Mouse (Mus musculus): ENCODE data around the gene Mcm7. TPM values are rescaled to one million over a fixed set of nuclear protein-coding genes. Genes with fewer than 3 reads are reported as not detected.

The Mcm7 gene
- polyA plus RNA-seq, 1 experiment from 2014 or later = 71.6 TPM

GRCm38 (mm10) chr5:138193771-138194727 lies 21.8 kb upstream of the Mcm7 start, which contains the start of gene Mblac1:
Gene Mblac1, plus strand, starts transcription at chr5:138194314.
- DNase-seq (ENCODE audit: low spot score) = peak; percentile 85
- Histone ChIP-seq H3K4me1 (replicated peaks; ENCODE audit: control insufficient read depth, insufficient read depth, low read length) (0 out of 2 replicates have a peak, but pooled peaks cover 3% of the 10 kb centered on the region), H3K27ac (peak within 1 kb of the TSS; percentile 91), H3K27me3 (ENCODE audit: control insufficient read depth, insufficient read depth, low read length) (no peaks in the 10 kb centered on the region), H3K9ac (peak within 1 kb of the TSS; percentile 96), H3K4me3 (replicated peaks; ENCODE audit: low read length) (peak within 1 kb of the TSS; percentile 89), H3K36me3 (replicated peaks; ENCODE audit: control insufficient read depth, insufficient read depth) (peaks cover 29% of the 10 kb centered on the region), H3K4me2 (replicated peaks) (peak within 1 kb of the TSS; percentile 98), H3K9me3 (ENCODE audit: control insufficient read depth, low read length) (no peaks in the 10 kb centered on the region)
- WGBS = 7% methylated on average over 54 of the region's 54 CpGs
- peak; percentile 83 for ATAC-seq (ENCODE audit: low FRiP score)

DNA sequence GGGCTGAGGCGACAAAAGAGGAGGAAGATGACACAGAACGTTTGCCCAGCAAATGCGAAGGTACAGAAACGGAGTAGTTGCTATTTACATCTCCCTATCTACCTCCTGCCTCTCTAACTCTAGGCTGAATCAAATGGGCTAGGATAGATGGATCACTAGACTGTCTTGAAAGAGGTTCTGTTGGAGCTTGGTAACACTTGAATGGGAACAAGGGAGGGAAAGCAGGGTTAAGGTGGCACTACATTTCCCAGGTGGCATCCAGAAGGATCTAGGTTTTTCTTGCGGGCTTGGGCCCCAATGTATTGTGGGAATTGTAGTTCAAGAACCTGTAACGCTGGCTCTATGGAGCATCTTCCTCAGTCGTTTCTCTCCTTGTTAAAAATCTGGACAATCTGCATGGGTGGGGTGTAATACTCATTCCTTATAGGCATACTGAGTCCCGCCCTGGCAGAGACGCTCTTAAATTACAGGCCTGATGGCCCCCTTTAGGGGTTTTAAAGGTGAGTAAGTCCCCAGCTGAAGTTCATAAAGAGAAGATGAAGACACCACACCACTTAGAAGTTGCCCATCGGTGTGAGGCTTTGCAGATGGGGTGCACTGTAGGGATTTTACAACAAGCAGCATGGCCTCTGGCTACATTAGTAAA lies 15.6 kb upstream of the Mcm7 start:
- DNase-seq (ENCODE audit: low spot score) = peak; percentile 88
- no peaks in the 10 kb centered on the region for H3K9me3 ChIP-seq (ENCODE audit: control insufficient read depth, low read length)
- H3K4me3 ChIP-seq (replicated peaks; ENCODE audit: low read length) = peak overlapping the region; percentile 72
- peak overlapping the region; percentile 86 for H3K9ac ChIP-seq
- peaks cover 17% of the 10 kb centered on the region for H3K4me1 ChIP-seq (replicated peaks; ENCODE audit: control insufficient read depth, insufficient read depth, low read length)
- peak overlapping the region; percentile 74 for H3K4me2 ChIP-seq (replicated peaks)
- under 1% methylated on average over 10 of the region's 10 CpGs for WGBS
- peak overlapping the region; percentile 71 for H3K27ac ChIP-seq
- no peaks in the 10 kb centered on the region for H3K27me3 ChIP-seq (ENCODE audit: control insufficient read depth, insufficient read depth, low read length)
- ATAC-seq (ENCODE audit: low FRiP score) = peak; percentile 86
- peaks cover 41% of the 10 kb centered on the region for H3K36me3 ChIP-seq (replicated peaks; ENCODE audit: control insufficient read depth, insufficient read depth)

GRCm38 (mm10) chr5:138186950-138187638 lies 14.9 kb upstream of the Mcm7 start, which contains the start of the genes Taf6 and Cnpy4:
Gene Taf6, minus strand, starts transcription at chr5:138187451.
Gene Cnpy4, plus strand, starts transcription at chr5:138187485.
- ATAC-seq (ENCODE audit: low FRiP score) (peak; percentile 82), DNase-seq (ENCODE audit: low spot score) (peak; percentile 90)
- Histone ChIP-seq H3K9ac (peak within 1 kb of the TSS; percentile 86), H3K9me3 (ENCODE audit: control insufficient read depth, low read length) (no peaks in the 10 kb centered on the region), H3K27ac (peak within 1 kb of the TSS; percentile 71), H3K36me3 (replicated peaks; ENCODE audit: control insufficient read depth, insufficient read depth) (peaks cover 41% of the 10 kb centered on the region), H3K4me3 (replicated peaks; ENCODE audit: low read length) (peak within 1 kb of the TSS; percentile 72), H3K27me3 (ENCODE audit: control insufficient read depth, insufficient read depth, low read length) (no peaks in the 10 kb centered on the region), H3K4me1 (replicated peaks; ENCODE audit: control insufficient read depth, insufficient read depth, low read length) (peaks cover 17% of the 10 kb centered on the region), H3K4me2 (replicated peaks) (peak within 1 kb of the TSS; percentile 74)
- under 1% methylated on average over 31 of the region's 31 CpGs for WGBS

DNA sequence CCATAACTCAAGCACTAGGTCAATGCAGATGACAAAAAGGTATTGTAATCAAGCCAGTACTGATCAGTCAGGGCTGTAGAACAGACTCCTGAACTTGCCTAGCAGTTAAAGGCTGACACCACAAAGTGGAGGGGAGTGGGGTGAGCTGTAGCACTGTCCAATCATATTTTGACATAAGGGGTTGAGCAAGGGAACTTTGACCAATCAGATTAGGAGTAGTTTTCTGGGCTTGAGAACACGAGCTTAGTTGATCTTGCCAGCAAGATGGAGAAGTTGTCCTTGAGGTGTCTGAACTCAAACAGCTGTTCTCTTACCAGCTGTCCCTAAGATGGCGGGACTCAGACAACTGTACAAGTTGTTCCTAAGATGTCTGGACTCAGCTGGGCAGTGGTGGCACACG lies 995 bp upstream of the Mcm7 start:
- no peak overlapping the region for H3K27ac ChIP-seq
- no peaks in the 10 kb centered on the region for H3K27me3 ChIP-seq (ENCODE audit: control insufficient read depth, insufficient read depth, low read length)
- H3K4me3 ChIP-seq (replicated peaks; ENCODE audit: low read length) = peak overlapping the region; percentile 84; the same call in 1 of the 2 replicates
- peak overlapping the region; percentile 99 for H3K4me2 ChIP-seq (replicated peaks)
- WGBS = 79% methylated on average over 3 of the region's 3 CpGs
- ATAC-seq (ENCODE audit: low FRiP score) (no peak), DNase-seq (ENCODE audit: low spot score) (no peak)
- H3K9me3 ChIP-seq (ENCODE audit: control insufficient read depth, low read length) = no peaks in the 10 kb centered on the region
- peaks cover 22% of the 10 kb centered on the region for H3K4me1 ChIP-seq (replicated peaks; ENCODE audit: control insufficient read depth, insufficient read depth, low read length)
- peaks cover 58% of the 10 kb centered on the region for H3K36me3 ChIP-seq (replicated peaks; ENCODE audit: control insufficient read depth, insufficient read depth)
- no peak overlapping the region for H3K9ac ChIP-seq

DNA sequence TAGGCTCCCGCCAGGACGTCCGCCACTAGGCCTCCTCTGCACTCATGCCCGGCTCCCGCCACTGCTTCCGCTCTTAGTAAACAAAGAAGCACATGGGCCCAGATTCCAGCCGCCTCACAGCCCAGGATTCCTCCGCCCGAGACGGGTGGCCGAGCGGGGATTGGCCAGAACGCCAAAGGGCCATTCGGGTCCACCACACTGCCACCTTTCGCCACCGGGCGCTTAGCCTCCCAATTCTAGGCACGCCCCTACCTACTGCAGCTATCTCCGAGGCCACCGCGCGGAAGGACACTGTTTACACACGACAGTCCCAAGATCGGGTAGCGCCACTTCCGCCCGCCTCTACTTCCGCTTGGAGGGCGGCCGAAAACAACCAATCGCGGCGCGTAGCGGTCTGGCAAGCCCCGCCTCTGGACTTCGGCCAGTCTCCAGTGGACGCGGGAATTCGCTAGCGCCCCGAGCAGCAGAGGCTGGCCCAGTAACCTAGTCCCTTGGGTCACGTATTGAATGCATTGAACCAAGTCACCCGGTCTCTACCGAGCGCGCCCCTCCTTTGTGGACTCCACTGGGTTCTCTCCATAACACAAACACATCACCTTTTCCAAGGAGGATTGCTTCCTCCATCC lies 1.2 kb downstream of the Mcm7 start:
- no peaks in the 10 kb centered on the region for H3K9me3 ChIP-seq (ENCODE audit: control insufficient read depth, low read length)
- H3K4me2 ChIP-seq (replicated peaks) = peak overlapping the region; percentile 99
- H3K36me3 ChIP-seq (replicated peaks; ENCODE audit: control insufficient read depth, insufficient read depth) = peaks cover 58% of the 10 kb centered on the region
- H3K4me1 ChIP-seq (replicated peaks; ENCODE audit: control insufficient read depth, insufficient read depth, low read length) = peaks cover 22% of the 10 kb centered on the region
- H3K27ac ChIP-seq = peak overlapping the region; percentile 90
- no peaks in the 10 kb centered on the region for H3K27me3 ChIP-seq (ENCODE audit: control insufficient read depth, insufficient read depth, low read length)
- DNase-seq (ENCODE audit: low spot score) = peak; percentile 96
- WGBS = under 1% methylated on average over 47 of the region's 47 CpGs
- peak; percentile 87 for ATAC-seq (ENCODE audit: low FRiP score)
- H3K4me3 ChIP-seq (replicated peaks; ENCODE audit: low read length) = peak overlapping the region; percentile 84
- peak overlapping the region; percentile 71 for H3K9ac ChIP-seq

DNA sequence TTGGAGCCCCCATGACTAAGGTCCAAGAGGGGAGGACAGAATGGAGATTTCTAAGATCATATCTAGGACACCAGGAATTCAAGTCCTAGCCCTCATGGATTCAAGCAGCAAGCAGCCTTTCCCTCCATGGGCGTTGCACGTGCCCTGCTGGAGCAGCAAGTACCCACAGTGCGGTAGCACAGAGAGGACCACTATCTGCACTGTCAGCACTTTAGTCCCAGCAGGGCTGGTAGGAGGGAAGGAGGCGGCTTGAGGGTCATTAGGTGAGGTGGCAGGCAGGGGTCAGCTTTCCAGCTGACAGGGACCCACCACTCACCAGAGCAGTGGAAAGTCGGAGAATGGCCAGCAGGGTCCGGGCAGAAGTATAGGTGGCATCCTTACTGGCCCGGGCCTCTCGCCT lies 6.6 kb downstream of the Mcm7 start:
- ATAC-seq (ENCODE audit: low FRiP score) = no peak
- Histone ChIP-seq H3K9me3 (ENCODE audit: control insufficient read depth, low read length) (no peaks in the 10 kb centered on the region), H3K4me2 (replicated peaks) (no peak overlapping the region), H3K4me3 (replicated peaks; ENCODE audit: low read length) (no peak overlapping the region), H3K27me3 (ENCODE audit: control insufficient read depth, insufficient read depth, low read length) (no peaks in the 10 kb centered on the region), H3K4me1 (replicated peaks; ENCODE audit: control insufficient read depth, insufficient read depth, low read length) (peaks cover 20% of the 10 kb centered on the region), H3K27ac (no peak overlapping the region), H3K36me3 (replicated peaks; ENCODE audit: control insufficient read depth, insufficient read depth) (peaks cover 77% of the 10 kb centered on the region), H3K9ac (0 out of 2 replicates have a peak overlapping the region, but pooled peaks have one; percentile 3)
- DNase-seq (ENCODE audit: low spot score) = no peak
- WGBS = 81% methylated on average over 8 of the region's 8 CpGs

GRCm38 (mm10) chr5:138163610-138164009 lies 8.6 kb downstream of the Mcm7 start:
- no peaks in the 10 kb centered on the region for H3K9me3 ChIP-seq (ENCODE audit: control insufficient read depth, low read length)
- no peaks in the 10 kb centered on the region for H3K27me3 ChIP-seq (ENCODE audit: control insufficient read depth, insufficient read depth, low read length)
- peaks cover 12% of the 10 kb centered on the region for H3K4me1 ChIP-seq (replicated peaks; ENCODE audit: control insufficient read depth, insufficient read depth, low read length)
- no peak overlapping the region for H3K27ac ChIP-seq
- WGBS = 70% methylated on average over 10 of the region's 10 CpGs
- H3K36me3 ChIP-seq (replicated peaks; ENCODE audit: control insufficient read depth, insufficient read depth) = peaks cover 64% of the 10 kb centered on the region
- no peak overlapping the region for H3K4me2 ChIP-seq (replicated peaks)
- no peak for ATAC-seq (ENCODE audit: low FRiP score)
- no peak for DNase-seq (ENCODE audit: low spot score)
- no peak overlapping the region for H3K9ac ChIP-seq
- H3K4me3 ChIP-seq (replicated peaks; ENCODE audit: low read length) = no peak overlapping the region

DNA sequence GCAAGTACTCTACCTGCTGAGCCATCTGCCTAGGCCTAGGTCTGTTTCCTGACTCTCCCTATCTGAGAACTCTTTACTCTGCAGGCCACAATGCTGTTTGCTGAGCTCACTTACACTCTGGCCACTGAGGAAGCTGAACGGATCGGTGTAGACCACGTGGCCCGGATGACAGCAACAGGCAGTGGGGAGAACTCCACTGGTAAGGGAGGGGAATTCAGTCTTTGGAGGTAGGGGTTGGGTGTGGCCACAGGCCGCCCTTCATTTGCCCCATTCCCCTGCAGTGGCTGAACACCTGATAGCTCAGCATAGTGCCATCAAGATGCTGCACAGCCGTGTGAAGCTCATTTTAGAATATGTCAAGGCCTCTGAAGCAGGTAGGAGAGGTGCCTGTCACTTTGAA lies 9.2 kb downstream of the Mcm7 start:
- Histone ChIP-seq H3K4me3 (replicated peaks; ENCODE audit: low read length) (no peak overlapping the region), H3K27ac (no peak overlapping the region), H3K4me2 (replicated peaks) (no peak overlapping the region), H3K36me3 (replicated peaks; ENCODE audit: control insufficient read depth, insufficient read depth) (peaks cover 58% of the 10 kb centered on the region), H3K4me1 (replicated peaks; ENCODE audit: control insufficient read depth, insufficient read depth, low read length) (peaks cover 12% of the 10 kb centered on the region), H3K9ac (no peak overlapping the region), H3K9me3 (ENCODE audit: control insufficient read depth, low read length) (no peaks in the 10 kb centered on the region), H3K27me3 (ENCODE audit: control insufficient read depth, insufficient read depth, low read length) (no peaks in the 10 kb centered on the region)
- 77% methylated on average over 6 of the region's 6 CpGs for WGBS
- no peak for ATAC-seq (ENCODE audit: low FRiP score)
- no peak for DNase-seq (ENCODE audit: low spot score)

All from hindbrain, embryonic 14.5 days (tissue).